Mouse (Mus musculus) induced T-regulatory cell, adult 2 months (primary cell): ENCODE measurements around the gene 4931406C07Rik.
"Not testable (repeated sequence)": the region's sequence is repeated elsewhere in the genome, so short reads cannot be mapped to it uniquely, and the experiment has no call there.

Experiments
- DNase-seq: peaks from one replicate; pipeline ENCODE4 v3.0.0-alpha.2; 2012; ENCODE audit warnings: low read depth

The 4931406C07Rik gene

GRCm38 (mm10) chr9:15306398-15307119 lies at the start of gene 4931406C07Rik:
TSS of gene 4931406C07Rik (minus strand) at chr9:15306448.
- peak; percentile 48 for DNase-seq

- no peak for DNase-seq
Observed at GRCm38 (mm10) chr9:15349925-15350324, 43.7 kb upstream of the 4931406C07Rik start.

GRCm38 (mm10) chr9:15337776-15338175 lies 31.5 kb upstream of the 4931406C07Rik start:
- DNase-seq: no peak

- DNase-seq: no peak
Observed at GRCm38 (mm10) chr9:15318170-15318742, 12.0 kb upstream of the 4931406C07Rik start.

GRCm38 (mm10) chr9:15317223-15318169 lies 11.2 kb upstream of the 4931406C07Rik start:
- no peak for DNase-seq

GRCm38 (mm10) chr9:15316296-15316695 lies 10.0 kb upstream of the 4931406C07Rik start:
- DNase-seq: not testable (repeated sequence)

GRCm38 (mm10) chr9:15314619-15315018 lies 8.4 kb upstream of the 4931406C07Rik start:
- no peak for DNase-seq

GRCm38 (mm10) chr9:15313633-15314032 lies 7.4 kb upstream of the 4931406C07Rik start:
- DNase-seq: no peak

GRCm38 (mm10) chr9:15312054-15312735 lies 5.9 kb upstream of the 4931406C07Rik start:
- no peak for DNase-seq

GRCm38 (mm10) chr9:15310179-15310578 lies 3.9 kb upstream of the 4931406C07Rik start:
- DNase-seq: no peak

GRCm38 (mm10) chr9:15309425-15309824 lies 3.2 kb upstream of the 4931406C07Rik start:
- DNase-seq: no peak

- no peak for DNase-seq
Observed at GRCm38 (mm10) chr9:15308254-15308653, 2.0 kb upstream of the 4931406C07Rik start.

GRCm38 (mm10) chr9:15307257-15307656 lies 1.0 kb upstream of the 4931406C07Rik start:
- peak; percentile 33 for DNase-seq

- peak; percentile 98 for DNase-seq
Observed at GRCm38 (mm10) chr9:15305503-15306397, 498 bp downstream of the 4931406C07Rik start, which contains the start of gene Taf1d. TSS of gene Taf1d (plus strand) at chr9:15306214.

- DNase-seq: no peak
Observed at GRCm38 (mm10) chr9:15302881-15303280, 3.4 kb downstream of the 4931406C07Rik start.

GRCm38 (mm10) chr9:15302006-15302405 lies 4.2 kb downstream of the 4931406C07Rik start:
- not testable (repeated sequence) for DNase-seq

GRCm38 (mm10) chr9:15301399-15301798 lies 4.8 kb downstream of the 4931406C07Rik start:
- no peak for DNase-seq

GRCm38 (mm10) chr9:15300056-15300455 lies 6.2 kb downstream of the 4931406C07Rik start:
- DNase-seq: no peak

- no peak for DNase-seq
Observed at GRCm38 (mm10) chr9:15298451-15298850, 7.8 kb downstream of the 4931406C07Rik start.

GRCm38 (mm10) chr9:15297112-15297511 lies 9.1 kb downstream of the 4931406C07Rik start:
- no peak for DNase-seq

GRCm38 (mm10) chr9:15289251-15289650 lies 17.0 kb downstream of the 4931406C07Rik start:
- DNase-seq: no peak
